Mouse (Mus musculus) cerebellum, adult 11 months (tissue): ENCODE results near the gene Msi2.

Source experiments
- DNase-seq: peaks from one replicate; pipeline ENCODE4 v3.0.0; 2022

Msi2 gene

GRCm38 (mm10) chr11:88587710-88588109 is 130.6 kb downstream of the Msi2 start:
- DNase-seq, result no peak

DNA sequence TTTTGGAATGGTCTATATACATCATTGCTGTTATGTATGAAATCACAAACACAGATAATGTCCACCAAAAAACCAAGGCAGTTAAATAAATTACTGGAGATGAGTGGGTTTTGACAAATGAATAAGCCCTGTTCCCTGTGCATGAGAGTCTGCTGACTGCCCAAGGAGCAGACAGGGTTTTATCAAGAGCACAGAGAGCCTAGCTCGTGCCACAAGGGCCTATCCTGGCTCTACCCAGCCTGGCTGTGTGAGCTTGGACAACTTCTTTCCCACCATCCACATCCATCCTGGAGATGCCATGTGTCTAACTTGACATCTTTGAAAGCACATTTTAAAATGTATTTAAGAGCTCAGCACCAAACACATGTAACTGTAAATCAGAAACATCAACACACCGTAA is 132.4 kb downstream of the Msi2 start:
- DNase-seq, result no peak

- DNase-seq, result no peak
These were observed 133.1 kb downstream of the Msi2 start for GRCm38 (mm10) chr11:88585171-88585632.

DNA sequence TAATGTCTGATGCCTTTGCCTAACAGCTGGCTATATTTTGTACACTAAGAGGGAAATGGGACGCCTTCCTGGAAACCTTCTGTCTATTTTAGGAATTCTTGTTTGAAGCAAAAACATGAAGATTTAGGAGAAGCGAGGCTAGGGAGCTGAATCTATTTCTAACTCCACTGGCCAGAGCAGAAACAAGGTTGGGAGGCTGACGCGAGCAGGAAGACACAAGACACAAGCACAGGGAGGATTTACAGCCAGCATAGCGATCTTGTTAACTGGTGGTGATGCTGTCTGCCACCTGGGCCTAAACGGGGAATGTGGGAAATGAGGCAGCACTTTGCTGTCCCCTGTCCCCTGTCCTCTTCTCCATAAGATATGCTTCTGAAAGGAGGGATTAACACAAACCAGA is 134.4 kb downstream of the Msi2 start:
- no peak for DNase-seq

GRCm38 (mm10) chr11:88583259-88583833 is 135.0 kb downstream of the Msi2 start:
- DNase-seq, result no peak

DNA sequence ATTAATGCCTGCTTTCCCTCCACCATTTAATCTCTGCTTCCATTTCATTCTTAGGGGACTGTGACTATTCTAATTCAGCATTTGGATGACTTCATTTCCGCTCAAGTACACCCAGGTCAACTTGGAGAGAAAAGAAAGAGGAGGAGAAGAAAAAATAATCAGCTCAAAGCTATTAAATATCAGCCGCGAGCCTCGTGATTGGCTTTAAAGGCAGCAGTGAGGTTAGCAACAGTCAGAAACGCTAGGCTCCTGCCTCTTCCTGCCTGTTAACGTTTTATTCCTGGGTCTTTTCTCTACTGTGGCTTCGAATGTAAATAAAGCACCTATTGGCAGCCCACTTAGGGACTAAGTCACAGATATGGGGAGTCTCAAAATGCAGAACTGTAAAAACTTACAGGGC is 135.5 kb downstream of the Msi2 start:
- no peak for DNase-seq

DNA sequence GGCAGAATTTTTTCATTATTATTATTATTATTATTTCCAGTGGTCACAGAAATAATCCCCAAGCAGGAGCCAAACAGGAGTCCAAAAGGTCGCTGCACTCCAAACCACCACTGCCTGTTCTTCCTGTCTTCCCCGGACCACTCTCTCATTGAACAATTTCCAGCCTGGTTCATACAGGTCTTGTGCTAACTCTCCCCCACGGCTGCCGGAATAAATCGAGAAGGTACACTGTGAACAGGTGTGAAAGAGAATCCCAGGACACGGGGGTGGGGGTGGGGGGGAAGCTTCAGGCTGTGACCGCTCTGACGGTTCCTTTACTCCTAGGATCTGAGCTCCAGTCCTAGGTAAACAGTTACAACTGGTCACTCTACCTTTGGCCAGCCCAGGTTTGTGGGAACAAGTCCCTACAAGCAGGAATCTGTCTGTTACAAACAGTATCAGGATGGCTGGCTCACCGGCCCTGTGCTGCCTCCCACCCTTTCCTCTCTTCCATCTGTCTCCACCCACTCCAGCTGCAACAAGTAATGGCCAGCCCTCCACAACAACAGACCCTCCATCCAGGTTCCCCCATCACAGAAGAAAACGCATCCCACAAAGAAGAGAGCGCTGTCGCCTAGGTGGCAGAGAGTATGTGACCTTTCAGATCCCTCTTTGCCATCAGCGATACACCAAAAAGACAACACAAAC is 136.1 kb downstream of the Msi2 start:
- DNase-seq, result no peak

DNA sequence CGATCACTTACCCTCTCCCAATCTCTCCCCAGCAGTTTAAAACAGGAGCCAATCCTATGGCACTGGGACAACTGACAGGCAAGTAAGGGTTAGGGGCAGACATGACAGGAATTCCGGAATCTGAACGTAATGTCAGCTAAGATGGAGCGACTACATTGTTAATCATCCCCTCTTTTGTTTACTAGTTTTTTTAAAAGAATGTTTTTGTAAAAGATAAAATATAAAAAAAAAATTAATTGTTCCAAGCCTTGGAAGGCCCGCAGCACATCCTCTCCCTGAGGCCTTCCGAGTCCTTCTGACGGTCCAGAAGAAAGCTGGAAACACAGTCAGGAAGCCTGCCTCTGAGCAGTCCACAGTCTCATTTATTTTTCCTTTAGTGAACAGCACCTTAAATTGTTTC is 136.9 kb downstream of the Msi2 start:
- DNase-seq, result no peak

GRCm38 (mm10) chr11:88578700-88579099 is 139.6 kb downstream of the Msi2 start:
- no peak for DNase-seq

DNA sequence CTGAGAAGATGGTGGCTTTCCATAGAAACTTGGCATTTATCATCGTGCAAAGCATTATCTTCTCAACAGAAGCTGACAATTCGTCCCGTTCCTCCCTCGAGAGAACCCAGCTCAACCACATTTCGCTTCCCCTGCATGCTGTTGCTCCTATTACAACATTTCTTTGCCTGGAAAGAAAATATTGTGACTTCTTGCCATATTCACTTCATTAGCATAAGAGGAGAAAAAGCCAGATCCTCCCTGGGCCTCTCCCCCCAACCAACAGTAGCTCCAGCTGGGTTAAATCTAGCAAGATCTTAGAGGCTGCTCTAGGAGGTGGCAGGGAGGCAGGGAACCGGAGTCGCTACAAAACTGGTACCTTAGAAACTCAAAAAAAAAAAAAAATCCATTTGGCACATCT is 141.2 kb downstream of the Msi2 start:
- DNase-seq, result no peak

GRCm38 (mm10) chr11:88576233-88576998 is 141.9 kb downstream of the Msi2 start:
- no peak for DNase-seq

DNA sequence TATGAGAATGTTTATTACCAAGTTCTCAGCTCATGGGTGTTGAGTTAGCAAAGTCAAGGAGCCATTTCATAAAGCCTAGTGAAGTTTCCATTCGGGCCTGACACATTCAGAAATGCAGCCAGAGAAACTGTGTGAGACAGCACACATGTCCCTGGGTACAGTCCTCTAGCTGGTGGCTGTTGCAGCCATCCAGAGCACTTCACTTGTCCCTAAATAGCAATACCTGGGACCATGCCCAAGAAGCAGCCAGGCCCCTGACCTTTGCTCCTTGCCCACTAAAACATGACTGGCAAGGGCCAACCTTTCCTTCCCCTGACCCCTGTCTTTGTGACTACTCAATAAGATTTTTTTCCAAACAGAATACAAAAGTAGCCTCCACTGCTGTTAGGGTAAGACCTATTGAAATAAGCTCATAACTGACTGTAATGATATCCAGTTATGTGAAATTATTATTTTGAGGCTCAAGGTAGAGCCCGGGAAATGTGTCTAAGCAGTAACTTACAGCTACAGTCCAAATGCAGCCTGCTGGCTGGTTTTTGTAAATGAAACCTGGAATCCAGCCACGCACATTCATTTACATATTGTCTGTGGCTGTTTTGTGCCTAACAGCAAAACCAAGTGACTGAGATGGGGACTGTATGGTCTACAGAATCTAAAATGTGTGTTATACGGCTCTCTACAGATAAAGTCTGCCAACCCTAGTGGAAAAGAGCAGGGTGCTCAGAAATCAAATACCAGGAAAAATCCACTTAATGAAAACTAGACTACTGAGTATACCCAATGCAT is 143.5 kb downstream of the Msi2 start:
- DNase-seq, result no peak

- no peak for DNase-seq
These were observed 145.3 kb downstream of the Msi2 start for GRCm38 (mm10) chr11:88573013-88573412.

GRCm38 (mm10) chr11:88572461-88572860 is 145.9 kb downstream of the Msi2 start:
- DNase-seq, result no peak

- DNase-seq, result no peak
These were observed 147.6 kb downstream of the Msi2 start for GRCm38 (mm10) chr11:88570715-88571202.

- DNase-seq, result no peak
These were observed 151.4 kb downstream of the Msi2 start for GRCm38 (mm10) chr11:88566613-88567606.

GRCm38 (mm10) chr11:88564810-88565209 is 153.5 kb downstream of the Msi2 start:
- DNase-seq, result peak; percentile 34

GRCm38 (mm10) chr11:88564363-88564762 is 153.9 kb downstream of the Msi2 start:
- DNase-seq, result no peak

DNA sequence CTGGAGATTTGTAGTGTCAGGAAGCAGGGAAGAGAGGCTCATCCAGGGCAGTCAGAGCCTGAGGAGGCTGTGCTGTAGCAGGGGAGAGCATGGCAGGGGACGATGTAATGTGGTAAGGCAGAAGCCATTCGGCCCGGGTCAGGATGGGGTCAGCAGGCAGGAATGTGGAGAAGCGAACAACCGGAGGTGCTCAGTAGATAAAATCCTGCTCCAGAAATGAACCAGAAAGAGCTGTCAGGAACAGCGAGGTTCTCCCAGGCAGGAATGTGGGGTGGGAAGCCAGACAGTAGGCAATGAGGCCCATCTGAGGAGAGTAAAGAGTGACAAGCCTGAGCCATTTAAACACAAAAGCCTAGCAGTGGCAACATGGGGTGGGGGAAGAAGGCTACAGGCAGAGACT is 157.1 kb downstream of the Msi2 start:
- DNase-seq, result no peak

GRCm38 (mm10) chr11:88560634-88561033 is 157.7 kb downstream of the Msi2 start:
- no peak for DNase-seq

DNA sequence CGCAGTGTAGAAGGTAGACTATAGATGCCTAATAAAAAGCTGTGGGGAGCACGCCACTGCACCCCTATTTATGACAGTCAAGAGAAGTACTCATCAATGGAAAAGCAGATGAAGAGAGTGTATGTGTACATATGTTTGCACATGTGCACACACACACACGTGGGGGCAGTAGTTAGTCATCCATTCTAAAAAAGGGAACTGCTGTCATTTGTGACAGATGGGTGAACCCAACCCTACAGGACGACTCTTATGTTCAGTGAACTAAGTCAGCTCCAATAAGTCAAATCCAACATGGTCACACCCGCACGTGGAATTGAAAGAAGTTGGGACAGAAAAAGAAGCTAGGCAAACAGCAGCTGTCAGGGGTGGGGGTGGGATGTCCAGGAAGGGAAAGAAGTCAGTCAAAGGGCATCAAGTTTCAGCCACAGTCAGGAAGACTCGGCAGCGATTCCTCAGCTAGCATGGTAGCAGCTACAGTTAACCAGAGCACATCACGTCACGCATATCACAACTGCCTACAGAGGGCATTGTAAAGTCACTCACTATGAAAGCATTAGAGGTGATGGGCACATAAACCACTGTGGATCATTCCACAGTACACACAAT is 158.8 kb downstream of the Msi2 start:
- no peak for DNase-seq
